Mouse (Mus musculus): ENCODE measurements around the gene Gm45717.

DNA sequence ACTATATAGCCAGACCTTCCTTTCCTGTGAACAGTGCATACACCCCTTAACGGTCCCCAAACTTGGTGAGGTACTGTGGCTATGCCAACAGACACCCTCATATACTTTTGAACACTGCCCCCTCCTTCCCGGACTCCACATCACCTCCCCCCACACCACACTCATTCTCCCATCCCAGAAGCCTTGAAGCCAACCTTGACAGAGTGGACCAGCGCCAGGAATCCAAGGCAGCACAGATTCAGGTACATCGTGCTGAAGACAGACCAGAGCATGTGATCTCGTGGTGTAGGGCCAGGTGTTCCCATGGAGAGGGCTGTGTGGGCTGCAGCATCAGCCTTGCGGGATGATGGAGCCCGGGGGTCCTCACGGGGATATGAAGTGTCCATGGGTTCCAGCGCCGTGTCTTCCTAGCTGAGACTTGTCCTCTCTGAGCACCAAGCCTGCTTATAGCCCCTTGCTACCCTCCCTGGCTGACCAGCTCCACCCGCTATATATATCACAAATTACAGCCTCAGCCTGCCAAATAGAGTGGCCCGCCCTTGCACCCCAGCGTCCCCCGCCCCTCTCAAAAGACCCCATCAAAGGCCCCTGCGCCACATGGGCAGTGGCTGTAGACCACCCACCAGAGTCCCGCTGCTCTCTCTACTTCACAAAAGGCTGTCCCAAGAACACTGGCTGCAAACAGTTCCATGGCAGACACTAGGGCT is 5.8 kb downstream of the Gm45717 start, which contains the start of gene Ifitm5:
- TF ChIP-seq CTCF (IDR thresholded peaks at IDR 0.05; ENCODE audit: low read depth) (no peak), EP300 (IDR thresholded peaks at IDR 0.05; ENCODE audit: low read depth) (no peak)
